Mouse (Mus musculus): ENCODE measurements around the gene B4galnt1. TPM values are rescaled to one million over a fixed set of nuclear protein-coding genes. Genes with fewer than 3 reads are reported as not detected.
"Not testable (repeated sequence)": the region's sequence is repeated elsewhere in the genome, so short reads cannot be mapped to it uniquely, and the experiment has no call there.

Gene B4galnt1
- polyA plus RNA-seq, 1 experiment from 2014 or later = 7.7 TPM

GRCm38 (mm10) chr10:127186451-127186850 lies 21.4 kb downstream of the B4galnt1 start:
- H3K4me1 ChIP-seq = peaks cover 66% of the 10 kb centered on the region
- H3K9ac ChIP-seq = no peak overlapping the region
- no peak overlapping the region for H3K27ac ChIP-seq
- H3K36me3 ChIP-seq = peaks cover 42% of the 10 kb centered on the region
- H3K4me2 ChIP-seq = no peak overlapping the region
- H3K27me3 ChIP-seq = peaks cover 28% of the 10 kb centered on the region
- no peak for ATAC-seq (replicated peaks; ENCODE audit: low FRiP score)
- H3K9me3 ChIP-seq (replicated peaks) = no peaks in the 10 kb centered on the region
- no peak overlapping the region for H3K4me3 ChIP-seq (replicated peaks)
- 79% methylated on average over 1 of the region's 1 CpGs for WGBS

- H3K4me3 ChIP-seq (replicated peaks) = peak overlapping the region; percentile 72
- ATAC-seq (replicated peaks; ENCODE audit: low FRiP score) = no peak
- WGBS = 29% methylated on average over 10 of the region's 10 CpGs
- H3K4me1 ChIP-seq = peaks cover 72% of the 10 kb centered on the region
- peaks cover 48% of the 10 kb centered on the region for H3K36me3 ChIP-seq
- H3K27ac ChIP-seq = peak overlapping the region; percentile 93; the same call in 1 of the 2 replicates
- peaks cover 19% of the 10 kb centered on the region; the same call in 1 of the 2 replicates for H3K27me3 ChIP-seq
- H3K9ac ChIP-seq = peak overlapping the region; percentile 78
- peak overlapping the region; percentile 94 for H3K4me2 ChIP-seq
- no peaks in the 10 kb centered on the region for H3K9me3 ChIP-seq (replicated peaks)
Observed at GRCm38 (mm10) chr10:127187371-127188078, 22.5 kb downstream of the B4galnt1 start.

GRCm38 (mm10) chr10:127188079-127188453 lies 23.0 kb downstream of the B4galnt1 start:
- H3K9ac ChIP-seq = peak overlapping the region; percentile 78
- no peak for ATAC-seq (replicated peaks; ENCODE audit: low FRiP score)
- peak overlapping the region; percentile 94 for H3K4me2 ChIP-seq
- H3K9me3 ChIP-seq (replicated peaks) = no peaks in the 10 kb centered on the region
- 3% methylated on average over 15 of the region's 21 CpGs for WGBS
- H3K27me3 ChIP-seq = peaks cover 14% of the 10 kb centered on the region; the same call in 1 of the 2 replicates
- H3K4me3 ChIP-seq (replicated peaks) = peak overlapping the region; percentile 72
- peaks cover 77% of the 10 kb centered on the region for H3K4me1 ChIP-seq
- H3K27ac ChIP-seq = peak overlapping the region; percentile 93
- peaks cover 48% of the 10 kb centered on the region for H3K36me3 ChIP-seq

GRCm38 (mm10) chr10:127188465-127189115 lies 23.6 kb downstream of the B4galnt1 start:
- peaks cover 10% of the 10 kb centered on the region; the same call in 1 of the 2 replicates for H3K27me3 ChIP-seq
- H3K4me1 ChIP-seq = peaks cover 75% of the 10 kb centered on the region
- peak; percentile 85 for ATAC-seq (replicated peaks; ENCODE audit: low FRiP score)
- peak overlapping the region; percentile 94 for H3K4me2 ChIP-seq
- 1% methylated on average over 23 of the region's 46 CpGs for WGBS
- peaks cover 47% of the 10 kb centered on the region for H3K36me3 ChIP-seq
- H3K27ac ChIP-seq = peak overlapping the region; percentile 93
- H3K9ac ChIP-seq = peak overlapping the region; percentile 78
- H3K4me3 ChIP-seq (replicated peaks) = peak overlapping the region; percentile 72
- H3K9me3 ChIP-seq (replicated peaks) = no peaks in the 10 kb centered on the region

- no peak; the same call in none of the 2 replicates for ATAC-seq (replicated peaks; ENCODE audit: low FRiP score)
- H3K27me3 ChIP-seq = peaks cover 4% of the 10 kb centered on the region; the same call in 1 of the 2 replicates
- peak overlapping the region; percentile 78 for H3K9ac ChIP-seq
- WGBS = 2% methylated on average over 26 of the region's 26 CpGs
- H3K36me3 ChIP-seq = peaks cover 47% of the 10 kb centered on the region
- no peaks in the 10 kb centered on the region for H3K9me3 ChIP-seq (replicated peaks)
- H3K4me1 ChIP-seq = peaks cover 71% of the 10 kb centered on the region
- H3K4me2 ChIP-seq = peak overlapping the region; percentile 94
- H3K27ac ChIP-seq = peak overlapping the region; percentile 93
- H3K4me3 ChIP-seq (replicated peaks) = peak overlapping the region; percentile 72
Observed at GRCm38 (mm10) chr10:127189116-127189650, 24.2 kb downstream of the B4galnt1 start.

GRCm38 (mm10) chr10:127189651-127190381 lies 24.8 kb downstream of the B4galnt1 start, which contains the start of gene Arhgef25:
TSS of gene Arhgef25 (minus strand) at chr10:127190083.
- Histone ChIP-seq H3K27ac (peak within 1 kb of the TSS; percentile 93), H3K36me3 (peaks cover 43% of the 10 kb centered on the region), H3K27me3 (peaks cover 3% of the 10 kb centered on the region; the same call in 1 of the 2 replicates), H3K9ac (peak within 1 kb of the TSS; percentile 78), H3K9me3 (replicated peaks) (no peaks in the 10 kb centered on the region), H3K4me2 (peak within 1 kb of the TSS; percentile 94), H3K4me1 (peaks cover 72% of the 10 kb centered on the region), H3K4me3 (replicated peaks) (peak within 1 kb of the TSS; percentile 72)
- ATAC-seq (replicated peaks; ENCODE audit: low FRiP score) = peak; percentile 23; the same call in 1 of the 2 replicates
- 4% methylated on average over 35 of the region's 35 CpGs for WGBS

- Histone ChIP-seq H3K27ac (peak overlapping the region; percentile 93), H3K9me3 (replicated peaks) (no peaks in the 10 kb centered on the region), H3K36me3 (peaks cover 37% of the 10 kb centered on the region), H3K4me2 (peak overlapping the region; percentile 94), H3K4me1 (peaks cover 71% of the 10 kb centered on the region), H3K27me3 (no peaks in the 10 kb centered on the region), H3K4me3 (replicated peaks) (peak overlapping the region; percentile 72), H3K9ac (0 out of 2 replicates have a peak overlapping the region, but pooled peaks have one; percentile 7)
- 45% methylated on average over 14 of the region's 14 CpGs for WGBS
- no peak for ATAC-seq (replicated peaks; ENCODE audit: low FRiP score)
Observed at GRCm38 (mm10) chr10:127190398-127191190, 25.6 kb downstream of the B4galnt1 start.

- ATAC-seq (replicated peaks; ENCODE audit: low FRiP score) = no peak
- Histone ChIP-seq H3K4me1 (peaks cover 77% of the 10 kb centered on the region), H3K36me3 (peaks cover 30% of the 10 kb centered on the region), H3K4me3 (replicated peaks) (no peak overlapping the region), H3K9ac (no peak overlapping the region), H3K9me3 (replicated peaks) (no peaks in the 10 kb centered on the region), H3K27me3 (no peaks in the 10 kb centered on the region), H3K4me2 (no peak overlapping the region), H3K27ac (peak overlapping the region; percentile 93)
- 80% methylated on average over 19 of the region's 19 CpGs for WGBS
Observed at GRCm38 (mm10) chr10:127191191-127192056, 26.4 kb downstream of the B4galnt1 start.

GRCm38 (mm10) chr10:127192057-127192328 lies 27.0 kb downstream of the B4galnt1 start:
- Histone ChIP-seq H3K36me3 (peaks cover 25% of the 10 kb centered on the region), H3K4me1 (peaks cover 82% of the 10 kb centered on the region)
- not testable (repeated sequence) for H3K4me3 ChIP-seq (replicated peaks); H3K27ac ChIP-seq; ATAC-seq (replicated peaks; ENCODE audit: low FRiP score); H3K4me2 ChIP-seq; H3K9ac ChIP-seq; H3K9me3 ChIP-seq (replicated peaks); H3K27me3 ChIP-seq
- 88% methylated on average over 1 of the region's 1 CpGs for WGBS

- Histone ChIP-seq H3K27me3 (no peaks in the 10 kb centered on the region), H3K36me3 (peaks cover 35% of the 10 kb centered on the region), H3K9me3 (replicated peaks) (no peaks in the 10 kb centered on the region), H3K9ac (no peak overlapping the region), H3K27ac (no peak overlapping the region), H3K4me1 (peaks cover 83% of the 10 kb centered on the region), H3K4me3 (replicated peaks) (no peak overlapping the region), H3K4me2 (no peak overlapping the region)
- WGBS = 79% methylated on average over 9 of the region's 9 CpGs
- no peak for ATAC-seq (replicated peaks; ENCODE audit: low FRiP score)
Observed at GRCm38 (mm10) chr10:127193011-127193410, 28.0 kb downstream of the B4galnt1 start.
